Mouse (Mus musculus) hindbrain, embryonic 16.5 days (tissue): ENCODE data around the gene Hbb-y. TPM values are rescaled to one million over a fixed set of nuclear protein-coding genes. Genes with fewer than 3 reads are reported as not detected.

ENCODE experiments used
- ATAC-seq: fragments of 200-750 bp; cut with Nextera tagmentation; 2 replicates; pipeline ENCODE4 v1.8.0; 2017; ENCODE audit warnings: moderate TSS enrichment, moderate library complexity
- H3K27ac ChIP-seq: fragments of 300-500 bp; sonication (generic); 2 replicates; pipeline ENCODE4 v1.5.1; 2014; ENCODE audit warnings: low read depth, mild to moderate bottlenecking, control low read depth, low read length, moderate library complexity
- H3K27me3 ChIP-seq: fragments of 300-500 bp; sonication (generic); replicated peaks from 2 replicates; pipeline ENCODE4 v1.6.1; 2014; ENCODE audit warnings: low read length; ENCODE audit not compliant: control insufficient read depth, insufficient read depth
- H3K36me3 ChIP-seq: fragments of 300-500 bp; sonication (generic); 2 replicates; pipeline ENCODE4 v1.6.1; 2014; ENCODE audit warnings: mild to moderate bottlenecking, low read length, moderate library complexity, mixed read lengths; ENCODE audit not compliant: control insufficient read depth, insufficient read depth
- H3K4me1 ChIP-seq: fragments of 300-500 bp; sonication (generic); 2 replicates; pipeline ENCODE4 v1.6.1; 2014; ENCODE audit warnings: low read depth, low read length; ENCODE audit not compliant: control insufficient read depth, insufficient read depth
- H3K4me2 ChIP-seq: fragments of 300-500 bp; sonication (generic); 2 replicates; pipeline ENCODE4 v1.6.1; 2014; ENCODE audit warnings: mild to moderate bottlenecking, low read length, control low read depth, moderate library complexity
- H3K4me3 ChIP-seq: fragments of 300-500 bp; sonication (generic); 2 replicates; pipeline ENCODE4 v1.5.1; 2014; ENCODE audit warnings: mild to moderate bottlenecking, low read length, control low read depth, moderate library complexity
- H3K9ac ChIP-seq: fragments of 300-500 bp; sonication (generic); 2 replicates; pipeline ENCODE4 v1.6.1; 2014; ENCODE audit warnings: low read depth, mild to moderate bottlenecking, control low read depth, low read length, moderate library complexity
- H3K9me3 ChIP-seq: fragments of 300-500 bp; sonication (generic); 2 replicates; pipeline ENCODE4 v1.6.1; 2014; ENCODE audit warnings: mild to moderate bottlenecking, low read length, moderate library complexity; ENCODE audit not compliant: control insufficient read depth
- WGBS: fragments of 180-500 bp; shearing (Covaris S2); extraction: QIAGEN DNeasy Blood & Tissue Kit; methylation state at CpG from one replicate; pipeline ENCODE4 v1.1.7; 2014; 5-methylcytosine and 5-hydroxymethylcytosine counted together
- polyA plus RNA-seq: library from polyadenylated mRNA; unstranded; fragments of >200 nt; fragmentation: Nextera tagmentation; extraction: Ambion mirVana; gene quantifications from 2 replicates; pipeline ENCODE4 v1.2.1, GENCODE M21; 2015

Hbb-y gene
- polyA plus RNA-seq: 13.4 and 35.4 TPM in 2 replicates

GRCm38 (mm10) chr7:103853090-103853489 lies at the start of gene Hbb-y:
Gene Hbb-y (minus strand): TSS chr7:103853216.
- 68% methylated on average over 2 of the region's 2 CpGs for WGBS
- ATAC-seq: no peak
- H3K27ac ChIP-seq: no peak within 1 kb of the TSS

GRCm38 (mm10) chr7:103894385-103894784 lies 41.4 kb upstream of the Hbb-y start, which contains the start of gene Olfr64:
Gene Olfr64 (minus strand): TSS chr7:103894485.
- Histone ChIP-seq H3K4me2 (no peak within 1 kb of the TSS), H3K4me1 (no peaks in the 10 kb centered on the region), H3K36me3 (no peaks in the 10 kb centered on the region), H3K27ac (no peak within 1 kb of the TSS), H3K4me3 (no peak within 1 kb of the TSS), H3K9ac (no peak within 1 kb of the TSS), H3K27me3 (no peaks in the 10 kb centered on the region), H3K9me3 (no peaks in the 10 kb centered on the region)
- WGBS: 79% methylated on average over 1 of the region's 1 CpGs
- ATAC-seq: no peak

More at GRCm38 (mm10) chr7:103853090-103853489, at the start of gene Hbb-y:
- Histone ChIP-seq H3K9ac (no peak within 1 kb of the TSS), H3K4me1 (no peaks in the 10 kb centered on the region), H3K4me3 (no peak within 1 kb of the TSS), H3K36me3 (no peaks in the 10 kb centered on the region), H3K4me2 (no peak within 1 kb of the TSS), H3K9me3 (no peaks in the 10 kb centered on the region; the same call in 1 of the 2 replicates), H3K27me3 (no peaks in the 10 kb centered on the region)

- Histone ChIP-seq H3K36me3 (no peaks in the 10 kb centered on the region), H3K4me1 (no peaks in the 10 kb centered on the region), H3K4me2 (no peak within 1 kb of the TSS), H3K27ac (no peak within 1 kb of the TSS), H3K9me3 (no peaks in the 10 kb centered on the region), H3K27me3 (no peaks in the 10 kb centered on the region), H3K9ac (no peak within 1 kb of the TSS), H3K4me3 (no peak within 1 kb of the TSS)
- ATAC-seq: no peak
Observed at GRCm38 (mm10) chr7:103886152-103886551, 33.1 kb upstream of the Hbb-y start, which contains the start of gene Olfr66. Gene Olfr66 (minus strand): TSS chr7:103886252.

- no peak overlapping the region for H3K4me2 ChIP-seq
- no peak for ATAC-seq
- no peaks in the 10 kb centered on the region for H3K9me3 ChIP-seq
- H3K27ac ChIP-seq: no peak overlapping the region
- no peak overlapping the region for H3K9ac ChIP-seq
- H3K4me1 ChIP-seq: no peaks in the 10 kb centered on the region
- H3K36me3 ChIP-seq: no peaks in the 10 kb centered on the region
- H3K27me3 ChIP-seq: no peaks in the 10 kb centered on the region
- WGBS: 88% methylated on average over 2 of the region's 2 CpGs
- no peak overlapping the region for H3K4me3 ChIP-seq
Observed at GRCm38 (mm10) chr7:103877093-103877492, 24.1 kb upstream of the Hbb-y start.

GRCm38 (mm10) chr7:103874451-103874850 lies 21.4 kb upstream of the Hbb-y start:
- no peaks in the 10 kb centered on the region for H3K27me3 ChIP-seq
- no peak overlapping the region for H3K4me2 ChIP-seq
- no peak overlapping the region for H3K9ac ChIP-seq
- H3K4me3 ChIP-seq: no peak overlapping the region
- H3K9me3 ChIP-seq: no peaks in the 10 kb centered on the region
- H3K27ac ChIP-seq: no peak overlapping the region
- WGBS: 54% methylated on average over 5 of the region's 5 CpGs
- H3K36me3 ChIP-seq: no peaks in the 10 kb centered on the region
- H3K4me1 ChIP-seq: no peaks in the 10 kb centered on the region
- ATAC-seq: no peak

- WGBS: 8% methylated on average over 1 of the region's 1 CpGs
- no peaks in the 10 kb centered on the region for H3K9me3 ChIP-seq
- H3K4me3 ChIP-seq: no peak overlapping the region
- H3K4me1 ChIP-seq: no peaks in the 10 kb centered on the region
- no peaks in the 10 kb centered on the region for H3K36me3 ChIP-seq
- no peak overlapping the region for H3K4me2 ChIP-seq
- no peak overlapping the region for H3K9ac ChIP-seq
- no peaks in the 10 kb centered on the region for H3K27me3 ChIP-seq
- no peak for ATAC-seq
- no peak overlapping the region for H3K27ac ChIP-seq
Observed at GRCm38 (mm10) chr7:103873064-103873463, 20.0 kb upstream of the Hbb-y start.

- no peak overlapping the region for H3K4me2 ChIP-seq
- no peak overlapping the region for H3K9ac ChIP-seq
- ATAC-seq: no peak
- H3K4me3 ChIP-seq: no peak overlapping the region
- no peaks in the 10 kb centered on the region for H3K36me3 ChIP-seq
- H3K27me3 ChIP-seq: no peaks in the 10 kb centered on the region
- H3K4me1 ChIP-seq: no peaks in the 10 kb centered on the region
- H3K27ac ChIP-seq: no peak overlapping the region
- no peaks in the 10 kb centered on the region for H3K9me3 ChIP-seq
Observed at GRCm38 (mm10) chr7:103870667-103871066, 17.7 kb upstream of the Hbb-y start.

- H3K36me3 ChIP-seq: no peaks in the 10 kb centered on the region
- no peak overlapping the region for H3K4me2 ChIP-seq
- no peak overlapping the region for H3K9ac ChIP-seq
- H3K4me3 ChIP-seq: no peak overlapping the region
- H3K27ac ChIP-seq: no peak overlapping the region
- H3K9me3 ChIP-seq: no peaks in the 10 kb centered on the region
- no peaks in the 10 kb centered on the region for H3K4me1 ChIP-seq
- H3K27me3 ChIP-seq: no peaks in the 10 kb centered on the region
- ATAC-seq: no peak
Observed at GRCm38 (mm10) chr7:103865716-103866115, 12.7 kb upstream of the Hbb-y start.

GRCm38 (mm10) chr7:103861531-103861930 lies 8.5 kb upstream of the Hbb-y start:
- H3K9ac ChIP-seq: no peak overlapping the region
- ATAC-seq: no peak
- H3K4me1 ChIP-seq: no peaks in the 10 kb centered on the region
- no peaks in the 10 kb centered on the region for H3K36me3 ChIP-seq
- WGBS: 86% methylated on average over 3 of the region's 3 CpGs
- H3K4me3 ChIP-seq: no peak overlapping the region
- H3K27ac ChIP-seq: no peak overlapping the region
- no peak overlapping the region for H3K4me2 ChIP-seq
- H3K9me3 ChIP-seq: no peaks in the 10 kb centered on the region
- H3K27me3 ChIP-seq: no peaks in the 10 kb centered on the region

- Histone ChIP-seq H3K4me1 (no peaks in the 10 kb centered on the region), H3K36me3 (no peaks in the 10 kb centered on the region), H3K4me2 (no peak overlapping the region), H3K9ac (no peak overlapping the region), H3K9me3 (no peaks in the 10 kb centered on the region), H3K27ac (no peak overlapping the region), H3K4me3 (no peak overlapping the region), H3K27me3 (no peaks in the 10 kb centered on the region)
- no peak for ATAC-seq
- 53% methylated on average over 1 of the region's 1 CpGs for WGBS
Observed at GRCm38 (mm10) chr7:103860855-103861254, 7.8 kb upstream of the Hbb-y start.
